Mouse (Mus musculus): ENCODE measurements at regions not wholly inside any gene's neighbourhood (a gene's known extent, or its start where the extent isn't known, plus 50 kb on each side); places are given as distances from the start of the nearest gene placed in this dataset.
A peak's percentile ranks its signal among the peaks of the same experiment; 100 is the strongest.

GRCm38 (mm10) chr9:51379589-51379988, 50.9 kb upstream of the 1810046K07Rik start:
- DNase-seq, result no peak

GRCm38 (mm10) chr9:51393921-51394320, 65.2 kb upstream of the 1810046K07Rik start:
- DNase-seq, result no peak

GRCm38 (mm10) chr9:51394372-51394771, 65.7 kb upstream of the 1810046K07Rik start:
- peak; percentile 77 to 81 for DNase-seq

GRCm38 (mm10) chr9:51396801-51397200, 68.1 kb upstream of the 1810046K07Rik start:
- DNase-seq, result no peak

GRCm38 (mm10) chr9:51397589-51398220, 69.0 kb upstream of the 1810046K07Rik start:
- DNase-seq, result no peak

GRCm38 (mm10) chr9:51398886-51399285, 70.2 kb upstream of the 1810046K07Rik start:
- no peak for DNase-seq

GRCm38 (mm10) chr9:51399356-51399755, 70.6 kb upstream of the 1810046K07Rik start:
- DNase-seq, result no peak

GRCm38 (mm10) chr9:51401779-51402178, 73.1 kb upstream of the 1810046K07Rik start:
- DNase-seq, result no peak

GRCm38 (mm10) chr9:51407978-51408377, 79.3 kb upstream of the 1810046K07Rik start:
- DNase-seq, result no peak

- DNase-seq, result no peak
Observed at GRCm38 (mm10) chr9:51418923-51419482, 90.3 kb upstream of the 1810046K07Rik start.

- no peak for DNase-seq
Observed at GRCm38 (mm10) chr9:51422553-51422952, 93.8 kb upstream of the 1810046K07Rik start.

GRCm38 (mm10) chr9:51423341-51423740, 94.6 kb upstream of the 1810046K07Rik start:
- no peak for DNase-seq

GRCm38 (mm10) chr9:51430426-51430825, 101.7 kb upstream of the 1810046K07Rik start:
- DNase-seq, result peak in 1 of 2 experiments; percentile 10

GRCm38 (mm10) chr9:51437130-51437529, 108.4 kb upstream of the 1810046K07Rik start:
- no peak for DNase-seq

GRCm38 (mm10) chr9:51441773-51442381, 113.2 kb upstream of the 1810046K07Rik start:
- peak in 1 of 2 experiments; percentile 33 for DNase-seq

- DNase-seq, result no peak
Observed at GRCm38 (mm10) chr9:51455690-51456089, 127.0 kb upstream of the 1810046K07Rik start.

- DNase-seq, result no peak
Observed at GRCm38 (mm10) chr9:51462463-51463024, 133.8 kb upstream of the 1810046K07Rik start.

GRCm38 (mm10) chr9:51470031-51470430, 141.3 kb upstream of the 1810046K07Rik start:
- DNase-seq, result no peak

GRCm38 (mm10) chr9:51476511-51477056, 147.9 kb upstream of the 1810046K07Rik start:
- no peak for DNase-seq

GRCm38 (mm10) chr9:51487840-51488239, 159.1 kb upstream of the 1810046K07Rik start:
- peak; percentile 18 to 27 for DNase-seq

- DNase-seq, result no peak
Observed at GRCm38 (mm10) chr9:51507265-51507913, 178.7 kb upstream of the 1810046K07Rik start.

- peak; percentile 71 to 77 for DNase-seq
Observed at GRCm38 (mm10) chr9:51517643-51518042, 188.9 kb upstream of the 1810046K07Rik start.

GRCm38 (mm10) chr9:51518376-51518775, 189.7 kb upstream of the 1810046K07Rik start:
- peak; percentile 61 to 77 for DNase-seq
